Mouse (Mus musculus): ENCODE data around the gene Med6. TPM values are rescaled to one million over a fixed set of nuclear protein-coding genes. Genes with fewer than 3 reads are reported as not detected.
A peak's percentile ranks its signal among the peaks of the same experiment; 100 is the strongest.

The Med6 gene
- polyA plus RNA-seq (2014; fragmentation: Nextera tagmentation; extraction: Ambion mirVana) = 50.6 and 51.6 TPM in 2 replicates

GRCm38 (mm10) chr12:81594902-81595671 lies at the start of gene Med6:
Gene Med6 (minus strand): TSS chr12:81595008.
- Histone ChIP-seq H3K9me3 (ENCODE audit: control insufficient read depth, low read length) (no peaks in the 10 kb centered on the region), H3K27ac (replicated peaks in 1 of 2; ENCODE audit: control insufficient read depth in 1 of 2, insufficient read depth in 1 of 2, low read depth in 2 of 2, low read length in 2 of 2) (peak within 1 kb of the TSS; percentile 53 to 60), H3K9ac (ENCODE audit: low read length) (peak within 1 kb of the TSS; percentile 90), H3K27me3 (ENCODE audit: control insufficient read depth, insufficient read depth, low read length) (no peaks in the 10 kb centered on the region), H3K4me1 (ENCODE audit: control insufficient read depth in 2 of 2, insufficient read depth in 2 of 2, low read length in 2 of 2) (peaks cover 0 to 8% of the 10 kb centered on the region in 2 experiments; a peak in 2 of 4 replicates), H3K4me2 (ENCODE audit: low read length) (peak within 1 kb of the TSS; percentile 88), H3K36me3 (ENCODE audit: control insufficient read depth, insufficient read depth, low read length) (peaks cover 12% of the 10 kb centered on the region), H3K4me3 (ENCODE audit: control insufficient read depth in 1 of 2, insufficient read depth in 1 of 2, low read depth in 1 of 2, low read length in 2 of 2) (peak within 1 kb of the TSS; percentile 94 to 98)
- ATAC-seq (ENCODE audit: insufficient number of reproducible peaks, insufficient read depth, low FRiP score, low read depth) = peak; percentile 98
- WGBS = 3% methylated on average over 36 of the region's 36 CpGs

GRCm38 (mm10) chr12:81642361-81643082 lies 47.7 kb upstream of the Med6 start:
- no peak overlapping the region for H3K27ac ChIP-seq (replicated peaks in 1 of 2; ENCODE audit: control insufficient read depth in 1 of 2, insufficient read depth in 1 of 2, low read depth in 2 of 2, low read length in 2 of 2)
- no peaks in the 10 kb centered on the region for H3K4me1 ChIP-seq (ENCODE audit: control insufficient read depth in 2 of 2, insufficient read depth in 2 of 2, low read length in 2 of 2)
- ATAC-seq (ENCODE audit: insufficient number of reproducible peaks, insufficient read depth, low FRiP score, low read depth) = no peak
- no peak overlapping the region for H3K4me2 ChIP-seq (ENCODE audit: low read length)
- no peaks in the 10 kb centered on the region for H3K9me3 ChIP-seq (ENCODE audit: control insufficient read depth, low read length)
- no peaks in the 10 kb centered on the region for H3K27me3 ChIP-seq (ENCODE audit: control insufficient read depth, insufficient read depth, low read length)
- H3K9ac ChIP-seq (ENCODE audit: low read length) = no peak overlapping the region
- no peaks in the 10 kb centered on the region for H3K36me3 ChIP-seq (ENCODE audit: control insufficient read depth, insufficient read depth, low read length)
- no peak overlapping the region for H3K4me3 ChIP-seq (ENCODE audit: control insufficient read depth in 1 of 2, insufficient read depth in 1 of 2, low read depth in 1 of 2, low read length in 2 of 2)
- WGBS = 68% methylated on average over 11 of the region's 11 CpGs

- 68% methylated on average over 5 of the region's 5 CpGs for WGBS
- Histone ChIP-seq H3K9me3 (ENCODE audit: control insufficient read depth, low read length) (no peaks in the 10 kb centered on the region), H3K27me3 (ENCODE audit: control insufficient read depth, insufficient read depth, low read length) (no peaks in the 10 kb centered on the region), H3K4me1 (ENCODE audit: control insufficient read depth in 2 of 2, insufficient read depth in 2 of 2, low read length in 2 of 2) (no peaks in the 10 kb centered on the region), H3K36me3 (ENCODE audit: control insufficient read depth, insufficient read depth, low read length) (no peaks in the 10 kb centered on the region), H3K4me3 (ENCODE audit: control insufficient read depth in 1 of 2, insufficient read depth in 1 of 2, low read depth in 1 of 2, low read length in 2 of 2) (no peak overlapping the region), H3K9ac (ENCODE audit: low read length) (no peak overlapping the region), H3K27ac (replicated peaks in 1 of 2; ENCODE audit: control insufficient read depth in 1 of 2, insufficient read depth in 1 of 2, low read depth in 2 of 2, low read length in 2 of 2) (no peak overlapping the region), H3K4me2 (ENCODE audit: low read length) (no peak overlapping the region)
- ATAC-seq (ENCODE audit: insufficient number of reproducible peaks, insufficient read depth, low FRiP score, low read depth) = no peak
Observed at GRCm38 (mm10) chr12:81640656-81641055, 45.8 kb upstream of the Med6 start.

GRCm38 (mm10) chr12:81633246-81633645 lies 38.4 kb upstream of the Med6 start:
- ATAC-seq (ENCODE audit: insufficient number of reproducible peaks, insufficient read depth, low FRiP score, low read depth) = no peak
- Histone ChIP-seq H3K27ac (replicated peaks in 1 of 2; ENCODE audit: control insufficient read depth in 1 of 2, insufficient read depth in 1 of 2, low read depth in 2 of 2, low read length in 2 of 2) (no peak overlapping the region), H3K4me3 (ENCODE audit: control insufficient read depth in 1 of 2, insufficient read depth in 1 of 2, low read depth in 1 of 2, low read length in 2 of 2) (no peak overlapping the region), H3K4me1 (ENCODE audit: control insufficient read depth in 2 of 2, insufficient read depth in 2 of 2, low read length in 2 of 2) (peaks cover 3 to 4% of the 10 kb centered on the region in 2 experiments; a peak in 2 of 4 replicates), H3K9me3 (ENCODE audit: control insufficient read depth, low read length) (no peaks in the 10 kb centered on the region), H3K36me3 (ENCODE audit: control insufficient read depth, insufficient read depth, low read length) (no peaks in the 10 kb centered on the region), H3K4me2 (ENCODE audit: low read length) (peak overlapping the region; percentile 35), H3K27me3 (ENCODE audit: control insufficient read depth, insufficient read depth, low read length) (peaks cover 54% of the 10 kb centered on the region), H3K9ac (ENCODE audit: low read length) (no peak overlapping the region)
- WGBS = 73% methylated on average over 2 of the region's 2 CpGs

- Histone ChIP-seq H3K36me3 (ENCODE audit: control insufficient read depth, insufficient read depth, low read length) (no peaks in the 10 kb centered on the region), H3K4me1 (ENCODE audit: control insufficient read depth in 2 of 2, insufficient read depth in 2 of 2, low read length in 2 of 2) (peaks cover 3 to 4% of the 10 kb centered on the region in 2 experiments; a peak in 2 of 4 replicates), H3K9ac (ENCODE audit: low read length) (peak overlapping the region; percentile 74), H3K9me3 (ENCODE audit: control insufficient read depth, low read length) (no peaks in the 10 kb centered on the region), H3K27me3 (ENCODE audit: control insufficient read depth, insufficient read depth, low read length) (peaks cover 61% of the 10 kb centered on the region), H3K4me2 (ENCODE audit: low read length) (peak overlapping the region; percentile 97), H3K27ac (replicated peaks in 1 of 2; ENCODE audit: control insufficient read depth in 1 of 2, insufficient read depth in 1 of 2, low read depth in 2 of 2, low read length in 2 of 2) (no peak overlapping the region), H3K4me3 (ENCODE audit: control insufficient read depth in 1 of 2, insufficient read depth in 1 of 2, low read depth in 1 of 2, low read length in 2 of 2) (peak overlapping the region; percentile 41 to 63)
- 4% methylated on average over 31 of the region's 31 CpGs for WGBS
- ATAC-seq (ENCODE audit: insufficient number of reproducible peaks, insufficient read depth, low FRiP score, low read depth) = no peak
Observed at GRCm38 (mm10) chr12:81631661-81632401, 37.0 kb upstream of the Med6 start.

- H3K27ac ChIP-seq (replicated peaks in 1 of 2; ENCODE audit: control insufficient read depth in 1 of 2, insufficient read depth in 1 of 2, low read depth in 2 of 2, low read length in 2 of 2) = no peak within 1 kb of the TSS
- H3K27me3 ChIP-seq (ENCODE audit: control insufficient read depth, insufficient read depth, low read length) = peaks cover 62% of the 10 kb centered on the region
- H3K4me3 ChIP-seq (ENCODE audit: control insufficient read depth in 1 of 2, insufficient read depth in 1 of 2, low read depth in 1 of 2, low read length in 2 of 2) = peak within 1 kb of the TSS; percentile 41 to 63
- no peaks in the 10 kb centered on the region for H3K9me3 ChIP-seq (ENCODE audit: control insufficient read depth, low read length)
- peak within 1 kb of the TSS; percentile 97 for H3K4me2 ChIP-seq (ENCODE audit: low read length)
- peak within 1 kb of the TSS; percentile 74 for H3K9ac ChIP-seq (ENCODE audit: low read length)
- no peaks in the 10 kb centered on the region for H3K36me3 ChIP-seq (ENCODE audit: control insufficient read depth, insufficient read depth, low read length)
- ATAC-seq (ENCODE audit: insufficient number of reproducible peaks, insufficient read depth, low FRiP score, low read depth) = peak; percentile 62
- peaks cover 3 to 4% of the 10 kb centered on the region in 2 experiments; a peak in 2 of 4 replicates for H3K4me1 ChIP-seq (ENCODE audit: control insufficient read depth in 2 of 2, insufficient read depth in 2 of 2, low read length in 2 of 2)
- WGBS = under 1% methylated on average over 67 of the region's 82 CpGs
Observed at GRCm38 (mm10) chr12:81630915-81631660, 36.3 kb upstream of the Med6 start, which contains the start of gene Ttc9. Gene Ttc9 (plus strand): TSS chr12:81631249.

Measured in heart, embryonic 14.5 days (tissue).